Mouse (Mus musculus) midbrain, postnatal 0 days (tissue): ENCODE measurements around the gene Olfr1297. TPM values are rescaled to one million over a fixed set of nuclear protein-coding genes. Genes with fewer than 3 reads are reported as not detected.

Experiments used
- ATAC-seq: fragments of 200-750 bp; cut with Nextera tagmentation; 2 replicates; pipeline ENCODE4 v1.8.0; 2017; ENCODE audit warnings: moderate number of reproducible peaks, mild to moderate bottlenecking, moderate TSS enrichment, moderate library complexity; ENCODE audit not compliant: low FRiP score
- DNase-seq: peaks from one replicate; pipeline ENCODE4 v3.0.0-alpha.2; 2015; ENCODE audit warnings: low spot score
- H3K27ac ChIP-seq: fragments of 300-500 bp; sonication (generic); 2 replicates; pipeline ENCODE4 v1.5.1; 2014; ENCODE audit warnings: low read depth, mild to moderate bottlenecking, low read length, mixed read lengths
- H3K27me3 ChIP-seq: fragments of 300-500 bp; sonication (generic); 2 replicates; pipeline ENCODE4 v1.6.1; 2014; ENCODE audit warnings: low read length, control low read depth, mixed read lengths; ENCODE audit not compliant: insufficient read depth
- H3K36me3 ChIP-seq: fragments of 300-500 bp; sonication (generic); 2 replicates; pipeline ENCODE4 v1.6.1; 2014; ENCODE audit warnings: low read length, control low read depth, mixed read lengths; ENCODE audit not compliant: insufficient read depth
- H3K4me1 ChIP-seq: fragments of 300-500 bp; sonication (generic); 2 replicates; pipeline ENCODE4 v1.6.1; 2014; ENCODE audit warnings: mild to moderate bottlenecking, control low read depth, antibody characterized with exemption, low read length, mixed read lengths; ENCODE audit not compliant: insufficient read depth
- H3K4me2 ChIP-seq: fragments of 300-500 bp; sonication (generic); 2 replicates; pipeline ENCODE4 v1.6.1; 2014; ENCODE audit warnings: low read depth, mild to moderate bottlenecking, low read length, mixed read lengths; ENCODE audit not compliant: poor library complexity, severe bottlenecking
- H3K4me3 ChIP-seq: fragments of 300-500 bp; sonication (generic); 2 replicates; pipeline ENCODE4 v1.5.1; 2014; ENCODE audit warnings: low read depth, mild to moderate bottlenecking, low read length, moderate library complexity
- H3K9ac ChIP-seq: fragments of 300-500 bp; sonication (generic); replicated peaks from 2 replicates; pipeline ENCODE4 v1.6.1; 2014; ENCODE audit warnings: mild to moderate bottlenecking, low read length, moderate library complexity, mixed read lengths; ENCODE audit not compliant: poor library complexity, severe bottlenecking
- H3K9me3 ChIP-seq: fragments of 300-500 bp; sonication (generic); 2 replicates; pipeline ENCODE4 v1.6.1; 2016; ENCODE audit warnings: low read length, control low read depth
- CTCF ChIP-seq: IDR thresholded peaks from 2 replicates; pipeline ENCODE4 v1.5.1; 2016; ENCODE audit warnings: antibody characterized with exemption, mild to moderate bottlenecking
- WGBS: fragments of 180-500 bp; shearing (Covaris S2); extraction: QIAGEN DNeasy Blood & Tissue Kit; methylation state at CpG from one replicate; pipeline ENCODE4 v1.1.7; 2014; 5-methylcytosine and 5-hydroxymethylcytosine counted together
- polyA plus RNA-seq: library from polyadenylated mRNA; unstranded; fragments of >200 nt; fragmentation: Nextera tagmentation; extraction: Ambion mirVana; gene quantifications from 2 replicates; pipeline ENCODE4 v1.2.1, GENCODE M21; 2015
- total RNA-seq: library from RNA; depleted of rRNA; stranded (reverse); fragments of >200 nt; gene quantifications from 2 replicates; pipeline ENCODE4 v1.2.3, GENCODE M21; 2014; rRNA removed

Olfr1297 gene
- total RNA-seq (not detected in 2 replicates), polyA plus RNA-seq (not detected in 2 replicates)

DNA sequence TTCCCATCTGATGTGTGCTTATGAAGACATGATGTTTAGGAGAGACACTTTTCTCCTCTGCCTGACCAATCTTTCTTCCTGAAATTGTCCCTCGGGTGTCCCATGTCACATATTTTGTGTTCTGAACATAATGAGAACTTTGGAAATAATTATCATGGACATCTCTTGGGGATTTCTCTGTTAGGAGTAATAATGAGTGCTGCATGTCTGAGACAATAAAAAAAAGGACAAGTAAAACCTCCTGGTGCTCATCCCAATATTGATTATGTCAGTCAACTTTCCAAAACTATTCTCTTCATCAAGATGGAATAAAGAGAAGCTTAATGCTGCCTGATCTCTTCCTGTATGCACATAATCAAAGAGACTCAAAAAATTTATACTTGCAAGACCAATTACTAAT is at the start of gene Olfr1297:
Gene Olfr1297, minus strand, starts transcription at position 101 of the 400 bp plus-strand sequence.
- ATAC-seq (no peak), DNase-seq (no peak)
- H3K4me2 ChIP-seq, result no peak within 1 kb of the TSS
- no peaks in the 10 kb centered on the region for H3K36me3 ChIP-seq
- H3K27ac ChIP-seq, result no peak within 1 kb of the TSS
- TF ChIP-seq CTCF, result no peak
- 75% methylated on average over 1 of the region's 1 CpGs for WGBS
- H3K4me3 ChIP-seq, result no peak within 1 kb of the TSS
- no peak within 1 kb of the TSS for H3K9ac ChIP-seq
- no peaks in the 10 kb centered on the region for H3K4me1 ChIP-seq
- H3K9me3 ChIP-seq, result no peaks in the 10 kb centered on the region
- no peaks in the 10 kb centered on the region for H3K27me3 ChIP-seq

DNA sequence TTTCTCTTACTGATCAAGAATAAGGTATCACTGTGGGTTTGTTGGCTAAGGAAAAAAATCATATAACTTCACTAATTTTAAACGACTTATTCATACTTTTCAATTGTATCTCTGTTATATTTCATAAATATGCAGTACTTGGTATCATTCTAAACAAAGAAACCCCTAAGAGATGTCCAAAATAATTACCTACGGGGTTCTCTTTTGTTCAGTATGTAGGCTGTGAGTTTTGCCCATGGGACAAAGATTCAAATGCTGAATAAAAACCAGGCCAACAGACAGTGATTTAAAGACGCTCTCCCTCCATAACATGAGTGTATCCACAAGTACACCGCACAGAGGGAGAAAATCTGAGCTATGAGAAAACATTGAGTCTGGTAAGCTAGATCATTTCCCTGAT is 34.8 kb upstream of the Olfr1297 start, which contains the start of gene Olfr1299:
Gene Olfr1299, plus strand, starts transcription at position 301 of the 400 bp plus-strand sequence.
- Histone ChIP-seq H3K4me1 (no peaks in the 10 kb centered on the region), H3K4me2 (no peak within 1 kb of the TSS), H3K9me3 (no peaks in the 10 kb centered on the region), H3K9ac (no peak within 1 kb of the TSS), H3K27ac (no peak within 1 kb of the TSS), H3K36me3 (no peaks in the 10 kb centered on the region), H3K27me3 (no peaks in the 10 kb centered on the region), H3K4me3 (no peak within 1 kb of the TSS)
- TF ChIP-seq CTCF, result no peak
- ATAC-seq (no peak), DNase-seq (no peak)
- 76% methylated on average over 4 of the region's 4 CpGs for WGBS

DNA sequence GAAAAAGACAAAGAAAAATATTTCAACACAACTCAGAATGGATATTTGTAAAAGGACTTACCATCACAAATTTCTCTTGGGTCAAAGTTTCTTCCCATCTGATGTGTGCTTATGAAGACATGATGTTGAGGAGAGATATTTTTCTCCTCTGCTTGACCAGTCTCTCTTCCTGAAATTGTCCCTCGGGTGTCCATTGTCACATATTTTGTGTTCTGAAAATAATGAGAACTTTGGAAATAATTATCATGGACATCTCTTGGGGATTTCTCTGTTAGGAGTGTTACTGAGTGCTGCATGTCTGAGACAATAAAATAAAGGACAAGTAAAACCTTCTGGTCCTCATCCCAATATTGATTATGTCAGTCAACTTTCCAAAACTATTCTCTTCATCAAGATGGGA is 22.8 kb upstream of the Olfr1297 start, which contains the start of gene Olfr1298:
Gene Olfr1298, minus strand, starts transcription at position 101 of the 400 bp plus-strand sequence.
- Histone ChIP-seq H3K9ac (no peak within 1 kb of the TSS), H3K36me3 (no peaks in the 10 kb centered on the region), H3K9me3 (no peaks in the 10 kb centered on the region), H3K27ac (no peak within 1 kb of the TSS), H3K4me3 (no peak within 1 kb of the TSS), H3K27me3 (no peaks in the 10 kb centered on the region), H3K4me1 (no peaks in the 10 kb centered on the region), H3K4me2 (no peak within 1 kb of the TSS)
- ATAC-seq (no peak), DNase-seq (no peak)
- WGBS, result 83% methylated on average over 1 of the region's 1 CpGs
- TF ChIP-seq CTCF, result no peak

DNA sequence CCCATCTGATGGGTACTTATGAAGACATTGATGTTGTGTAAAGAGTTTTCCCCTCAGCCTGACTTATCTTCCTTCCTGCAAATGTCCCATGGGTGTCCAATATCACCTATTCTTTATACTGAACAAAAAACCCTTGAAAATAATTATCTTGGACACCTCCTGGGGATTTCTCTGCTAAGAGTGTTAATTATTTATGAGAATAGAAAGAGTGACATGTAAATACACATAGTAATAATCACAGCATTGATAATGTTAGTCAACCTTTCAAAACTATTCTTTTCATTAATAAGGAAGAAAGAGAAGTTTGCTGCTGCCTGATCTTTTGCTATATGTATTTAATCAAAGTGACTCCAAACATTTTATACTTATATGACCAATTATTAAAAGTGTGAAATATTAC is 56.7 kb downstream of the Olfr1297 start, which contains the start of gene Olfr1295:
Gene Olfr1295, minus strand, starts transcription at position 101 of the 400 bp plus-strand sequence.
- Histone ChIP-seq H3K4me3 (no peak within 1 kb of the TSS), H3K9me3 (no peaks in the 10 kb centered on the region), H3K27me3 (no peaks in the 10 kb centered on the region), H3K36me3 (no peaks in the 10 kb centered on the region), H3K27ac (no peak within 1 kb of the TSS), H3K4me2 (no peak within 1 kb of the TSS), H3K4me1 (no peaks in the 10 kb centered on the region), H3K9ac (no peak within 1 kb of the TSS)
- DNase-seq, result no peak
- TF ChIP-seq CTCF, result no peak
- ATAC-seq, result no peak

Other genes with a start within 250 kb of the Olfr1297 start
- not detected in 2 replicates for gene Olfr1286, start 203.4 kb downstream of the Olfr1297 start, total RNA-seq
- gene Olfr1286, start 203.4 kb downstream of the Olfr1297 start, polyA plus RNA-seq, result not detected in 2 replicates
- not detected in 2 replicates for gene Olfr1287, start 177.4 kb downstream of the Olfr1297 start, total RNA-seq
- not detected in 2 replicates for gene Olfr1287, start 177.4 kb downstream of the Olfr1297 start, polyA plus RNA-seq
- not detected in 2 replicates for gene Olfr1288, start 152.4 kb downstream of the Olfr1297 start, total RNA-seq
- not detected in 2 replicates for gene Olfr1288, start 152.4 kb downstream of the Olfr1297 start, polyA plus RNA-seq
- gene Olfr1289, start 145.7 kb downstream of the Olfr1297 start, total RNA-seq, result not detected in 2 replicates
- not detected in 2 replicates for gene Olfr1289, start 145.7 kb downstream of the Olfr1297 start, polyA plus RNA-seq
- gene Olfr1290, start 132.7 kb downstream of the Olfr1297 start, total RNA-seq, result not detected in 2 replicates
- gene Olfr1290, start 132.7 kb downstream of the Olfr1297 start, polyA plus RNA-seq, result not detected in 2 replicates
- gene Olfr1291-ps1, start 129.3 kb downstream of the Olfr1297 start, total RNA-seq, result not detected in 2 replicates
- not detected in 2 replicates for gene Olfr1291-ps1, start 129.3 kb downstream of the Olfr1297 start, polyA plus RNA-seq
- not detected in 2 replicates for gene Olfr1293-ps, start 101.3 kb downstream of the Olfr1297 start, total RNA-seq
- not detected in 2 replicates for gene Olfr1293-ps, start 101.3 kb downstream of the Olfr1297 start, polyA plus RNA-seq
- gene Olfr1294, start 86.2 kb downstream of the Olfr1297 start, total RNA-seq, result not detected in 2 replicates
- gene Olfr1294, start 86.2 kb downstream of the Olfr1297 start, polyA plus RNA-seq, result not detected in 2 replicates
- gene Olfr1295, start 56.8 kb downstream of the Olfr1297 start, total RNA-seq, result not detected in 2 replicates
- not detected in 2 replicates for gene Olfr1295, start 56.8 kb downstream of the Olfr1297 start, polyA plus RNA-seq
- gene Olfr1298, start 22.7 kb upstream of the Olfr1297 start, total RNA-seq, result not detected in 2 replicates
- gene Olfr1298, start 22.7 kb upstream of the Olfr1297 start, polyA plus RNA-seq, result not detected in 2 replicates
- not detected in 2 replicates for gene Olfr1299, start 34.9 kb upstream of the Olfr1297 start, total RNA-seq
- gene Olfr1299, start 34.9 kb upstream of the Olfr1297 start, polyA plus RNA-seq, result not detected in 2 replicates
- not detected in 2 replicates for gene Olfr1301, start 124.5 kb upstream of the Olfr1297 start, total RNA-seq
- gene Olfr1301, start 124.5 kb upstream of the Olfr1297 start, polyA plus RNA-seq, result not detected in 2 replicates
- gene Olfr1302, start 150.9 kb upstream of the Olfr1297 start, total RNA-seq, result not detected in 2 replicates
- gene Olfr1302, start 150.9 kb upstream of the Olfr1297 start, polyA plus RNA-seq, result not detected in 2 replicates
- not detected in 2 replicates for gene Olfr1303, start 193.8 kb upstream of the Olfr1297 start, total RNA-seq
- gene Olfr1303, start 193.8 kb upstream of the Olfr1297 start, polyA plus RNA-seq, result not detected in 2 replicates